Mouse (Mus musculus) myocyte (in vitro differentiated cells): ENCODE measurements at regions not wholly inside any gene's neighbourhood (a gene's known extent, or its start where the extent isn't known, plus 50 kb on each side); places are given as distances from the start of the nearest gene placed in this dataset.

Experiments used
- H3K27me3 ChIP-seq: one replicate; pipeline ENCODE4 v1.6.1; 2011; ENCODE audit not compliant: control insufficient read depth, insufficient read depth, insufficient read length
- H3K36me3 ChIP-seq: one replicate; pipeline ENCODE4 v1.6.1; 2011; ENCODE audit not compliant: control insufficient read depth, insufficient read depth
- H3K4me2 ChIP-seq: one replicate; pipeline ENCODE4 v1.6.1; 2011; ENCODE audit warnings: low read depth, control low read depth
- H3K4me3 ChIP-seq: one replicate; pipeline ENCODE4 v1.5.1; 2011; ENCODE audit warnings: mild to moderate bottlenecking, control low read depth, moderate library complexity
- H3K79me2 ChIP-seq: one replicate; pipeline ENCODE4 v1.6.1; 2011; ENCODE audit not compliant: control insufficient read depth, insufficient read depth
- H3ac ChIP-seq: one replicate; pipeline ENCODE4 v1.6.1; 2011; ENCODE audit not compliant: control insufficient read depth, insufficient read length
- CEBPB ChIP-seq: IDR thresholded peaks from 2 replicates; pipeline ENCODE4 v1.6.1; 2011; ENCODE audit warnings: mild to moderate bottlenecking, moderate library complexity; ENCODE audit not compliant: poor library complexity, insufficient read depth, severe bottlenecking
- E2F4 ChIP-seq: IDR thresholded peaks from one replicate; pipeline ENCODE4 v1.6.1; 2011; ENCODE audit warnings: mild to moderate bottlenecking, control low read depth, moderate library complexity; ENCODE audit not compliant: insufficient read depth
- MAX ChIP-seq: IDR thresholded peaks from one replicate; pipeline ENCODE4 v1.6.1; 2011; ENCODE audit warnings: low read depth, mild to moderate bottlenecking, control low read depth
- MYOD1 ChIP-seq, 3 experiments: IDR thresholded peaks; one replicate each; pipeline ENCODE4 v1.6.1; 2011; ENCODE audit warnings: control low read depth in 2 of 3, low read depth in 2 of 3, mild to moderate bottlenecking in 2 of 3, moderate library complexity in 1 of 3; ENCODE audit not compliant: insufficient read length in 2 of 3, control insufficient read depth in 1 of 3
- MYOG ChIP-seq, 3 experiments: IDR thresholded peaks; one replicate each; pipeline ENCODE4 v1.6.1; 2011; ENCODE audit warnings: control low read depth in 2 of 3, low read depth in 2 of 3, mild to moderate bottlenecking in 2 of 3; ENCODE audit not compliant: insufficient read length in 2 of 3, control insufficient read depth in 1 of 3, insufficient read depth in 1 of 3
- POLR2A ChIP-seq: IDR thresholded peaks from one replicate; pipeline ENCODE4 v1.6.1; 2011; ENCODE audit warnings: low read depth, mild to moderate bottlenecking, control low read depth, moderate library complexity; ENCODE audit not compliant: insufficient read length
- POLR2AphosphoS2 ChIP-seq: IDR thresholded peaks from one replicate; pipeline ENCODE4 v1.6.1; 2011; ENCODE audit warnings: low read depth, control low read depth; ENCODE audit not compliant: insufficient read length
- REST ChIP-seq: IDR thresholded peaks from one replicate; pipeline ENCODE4 v1.6.1; 2011; ENCODE audit warnings: mild to moderate bottlenecking, control low read depth, moderate library complexity; ENCODE audit not compliant: insufficient read depth, insufficient read length
- SRF ChIP-seq: IDR thresholded peaks from one replicate; pipeline ENCODE4 v1.6.1; 2011; ENCODE audit warnings: low read depth; ENCODE audit not compliant: control insufficient read depth, insufficient read length
- TCF12 ChIP-seq: IDR thresholded peaks from one replicate; pipeline ENCODE4 v1.6.1; 2011; ENCODE audit warnings: mild to moderate bottlenecking, control low read depth; ENCODE audit not compliant: poor library complexity, insufficient read depth, severe bottlenecking
- TCF3 ChIP-seq: IDR thresholded peaks from one replicate; pipeline ENCODE4 v1.6.1; 2011; ENCODE audit warnings: low read depth, control low read depth; ENCODE audit not compliant: insufficient read length
- USF1 ChIP-seq: IDR thresholded peaks from one replicate; pipeline ENCODE4 v1.6.1; 2011; ENCODE audit warnings: low read depth, mild to moderate bottlenecking, control low read depth, moderate library complexity

DNA sequence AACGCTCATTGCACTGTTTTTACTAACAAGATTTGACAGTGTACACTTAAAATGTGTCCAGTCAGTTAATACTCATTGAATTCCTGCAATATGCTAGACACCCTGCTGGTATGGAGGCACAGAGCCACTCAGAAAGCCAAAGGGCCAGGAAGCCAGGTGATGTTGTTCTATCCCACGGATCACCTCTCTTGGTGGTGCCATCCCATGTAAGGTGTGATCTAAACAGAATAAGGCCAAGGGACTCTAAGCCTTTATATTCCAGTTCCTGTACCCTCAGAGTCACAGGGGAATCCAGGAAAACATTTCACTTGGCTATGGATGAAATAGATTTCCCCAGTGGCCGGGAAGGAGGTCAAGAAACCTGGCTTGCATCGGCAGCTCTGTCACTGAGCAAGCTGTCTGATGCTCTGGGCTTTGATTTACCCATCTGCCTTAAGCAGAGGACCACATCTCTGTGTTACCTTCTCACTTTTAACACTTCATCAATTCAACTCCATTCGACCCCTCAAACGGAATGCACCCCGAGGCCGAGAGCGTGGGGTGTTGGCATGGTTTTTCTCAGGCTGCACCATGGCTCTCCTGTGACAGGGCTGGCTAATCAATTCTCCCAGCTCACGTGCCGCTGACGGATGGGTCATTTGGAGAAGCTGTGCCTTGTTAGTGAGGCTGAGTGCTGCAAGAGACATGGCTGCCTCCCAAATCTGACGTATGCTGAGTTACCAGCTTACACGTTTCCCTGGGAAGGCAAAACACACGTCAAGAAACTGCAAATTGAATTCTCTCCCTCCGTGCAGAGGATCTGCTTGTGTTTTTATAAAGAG is 205.9 kb downstream of the Cd83 start:
- Histone ChIP-seq H3K79me2 (no peaks in the 10 kb centered on the region), H3K27me3 (no peaks in the 10 kb centered on the region), H3K4me3 (no peak overlapping the region), H3ac (no peak overlapping the region), H3K4me2 (no peak overlapping the region), H3K36me3 (no peaks in the 10 kb centered on the region)
- TF ChIP-seq MAX (no peak), MYOG (IDR thresholded peaks at IDR 0.05; ENCODE audit: control insufficient read depth in 1 of 3, insufficient read depth in 1 of 3, insufficient read length in 2 of 3, low read depth in 2 of 3) (no peak), REST (no peak), USF1 (no peak), TCF3 (no peak), CEBPB (no peak), TCF12 (no peak), MYOD1 (IDR thresholded peaks at IDR 0.05; ENCODE audit: control insufficient read depth in 1 of 3, insufficient read length in 2 of 3, low read depth in 2 of 3) (no peak), SRF (no peak), E2F4 (no peak), POLR2AphosphoS2 (no peak), POLR2A (no peak)

DNA sequence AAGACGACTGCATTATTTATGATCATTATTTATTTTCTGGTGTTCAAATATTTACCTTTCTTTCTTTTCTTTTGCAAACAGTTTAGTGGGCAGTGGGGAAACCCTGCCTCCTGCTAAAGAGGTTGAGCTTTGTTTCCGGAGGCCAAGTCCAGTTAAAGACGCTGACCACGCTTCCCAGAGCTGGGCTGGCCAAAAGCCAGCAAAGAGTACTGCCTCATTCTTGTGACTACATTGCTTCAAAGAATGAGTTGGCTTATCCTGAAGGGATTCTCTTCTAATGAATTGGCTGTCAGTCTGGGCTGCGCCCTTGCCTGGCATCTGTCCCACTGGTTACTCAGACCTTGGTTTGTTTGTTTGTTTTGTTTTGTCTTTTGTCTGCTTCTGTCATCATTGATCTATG is 207.2 kb downstream of the Cd83 start:
- Histone ChIP-seq H3K4me2 (no peak overlapping the region), H3K27me3 (no peaks in the 10 kb centered on the region), H3K79me2 (no peaks in the 10 kb centered on the region), H3ac (no peak overlapping the region), H3K36me3 (no peaks in the 10 kb centered on the region), H3K4me3 (no peak overlapping the region)
- TF ChIP-seq MYOD1 (IDR thresholded peaks at IDR 0.05; ENCODE audit: control insufficient read depth in 1 of 3, insufficient read length in 2 of 3, low read depth in 2 of 3) (no peak), POLR2A (no peak), REST (no peak), MYOG (IDR thresholded peaks at IDR 0.05; ENCODE audit: control insufficient read depth in 1 of 3, insufficient read depth in 1 of 3, insufficient read length in 2 of 3, low read depth in 2 of 3) (no peak), POLR2AphosphoS2 (no peak), CEBPB (no peak), USF1 (no peak), E2F4 (no peak), MAX (no peak), SRF (no peak), TCF12 (no peak), TCF3 (no peak)

DNA sequence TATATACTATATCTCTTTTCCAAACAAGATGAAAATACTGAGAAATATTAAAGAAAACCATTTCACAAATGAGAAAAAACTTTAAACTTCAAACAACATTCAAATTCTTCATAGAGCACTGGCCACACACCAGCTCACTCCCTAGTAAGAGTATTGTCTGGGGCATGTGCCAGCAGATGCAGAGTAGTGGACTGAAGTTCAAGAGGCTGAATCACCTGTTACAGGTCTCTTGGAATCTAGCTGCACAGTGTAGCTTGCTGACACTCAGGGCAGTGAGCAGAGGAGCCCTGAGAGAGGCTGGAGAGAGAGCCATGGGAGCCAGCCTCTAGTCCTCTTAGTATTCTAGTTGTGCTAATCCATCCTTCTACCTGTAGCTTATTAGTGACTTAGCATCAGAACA is 208.4 kb downstream of the Cd83 start:
- Histone ChIP-seq H3ac (no peak overlapping the region), H3K79me2 (no peaks in the 10 kb centered on the region), H3K27me3 (no peaks in the 10 kb centered on the region), H3K4me2 (no peak overlapping the region), H3K4me3 (no peak overlapping the region), H3K36me3 (no peaks in the 10 kb centered on the region)
- TF ChIP-seq TCF12 (no peak), POLR2AphosphoS2 (no peak), MYOD1 (IDR thresholded peaks at IDR 0.05; ENCODE audit: control insufficient read depth in 1 of 3, insufficient read length in 2 of 3, low read depth in 2 of 3) (no peak), USF1 (no peak), MAX (no peak), MYOG (IDR thresholded peaks at IDR 0.05; ENCODE audit: control insufficient read depth in 1 of 3, insufficient read depth in 1 of 3, insufficient read length in 2 of 3, low read depth in 2 of 3) (no peak), REST (no peak)

DNA sequence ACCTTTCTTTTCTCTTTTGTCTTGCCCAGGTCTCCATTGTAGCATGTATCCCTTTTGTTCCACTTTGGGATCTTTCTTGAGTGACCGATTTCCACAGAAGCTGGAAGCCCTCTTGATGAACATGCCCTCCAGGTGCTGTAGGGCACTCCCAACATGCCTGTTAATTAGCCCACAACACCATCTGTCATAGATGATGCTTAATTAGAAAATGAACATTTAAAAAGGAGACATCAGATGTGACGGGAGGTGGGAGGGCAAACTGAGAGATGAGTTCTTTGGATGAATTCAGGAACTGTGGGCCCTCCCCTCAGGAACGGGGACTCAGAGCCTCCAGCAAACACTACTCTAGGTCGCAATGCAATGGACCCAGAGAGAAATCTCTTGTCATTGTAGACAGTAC is 209.8 kb downstream of the Cd83 start:
- Histone ChIP-seq H3K79me2 (no peaks in the 10 kb centered on the region), H3K4me2 (no peak overlapping the region), H3K4me3 (no peak overlapping the region), H3K36me3 (no peaks in the 10 kb centered on the region), H3ac (no peak overlapping the region), H3K27me3 (no peaks in the 10 kb centered on the region)
- no peak for TF ChIP-seq CEBPB
- no peak for TF ChIP-seq TCF3
- TF ChIP-seq REST: no peak
- no peak for TF ChIP-seq E2F4
- TF ChIP-seq SRF: no peak
- no peak for TF ChIP-seq TCF12

DNA sequence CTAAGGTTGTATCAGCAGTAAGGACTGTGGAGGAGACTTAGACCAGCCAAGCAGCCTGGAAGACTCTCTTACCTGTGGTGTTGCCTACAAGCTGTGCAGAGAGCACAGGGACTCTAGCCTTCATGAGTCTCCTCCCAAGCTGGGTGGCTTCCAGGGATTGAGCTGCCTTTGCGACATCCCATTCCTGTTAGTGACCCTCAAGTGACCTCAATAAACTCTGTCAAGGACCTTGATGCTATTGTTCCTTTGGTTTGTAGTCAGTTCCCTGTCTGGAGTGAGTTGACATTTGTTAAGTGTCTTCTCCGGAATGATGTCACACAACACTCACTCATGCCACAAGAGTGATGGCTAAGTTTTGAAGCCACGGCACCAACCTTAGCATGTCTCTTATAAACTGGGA is 211.0 kb downstream of the Cd83 start:
- no peak overlapping the region for H3K4me3 ChIP-seq
- TF ChIP-seq USF1: no peak
- no peak for TF ChIP-seq TCF12
- no peak for TF ChIP-seq SRF
- no peak for TF ChIP-seq CEBPB
- TF ChIP-seq E2F4: no peak
- no peak for TF ChIP-seq POLR2A
- TF ChIP-seq MAX: no peak
- TF ChIP-seq MYOD1 (IDR thresholded peaks at IDR 0.05; ENCODE audit: control insufficient read depth in 1 of 3, insufficient read length in 2 of 3, low read depth in 2 of 3): no peak
- no peak for TF ChIP-seq TCF3
- TF ChIP-seq MYOG (IDR thresholded peaks at IDR 0.05; ENCODE audit: control insufficient read depth in 1 of 3, insufficient read depth in 1 of 3, insufficient read length in 2 of 3, low read depth in 2 of 3): no peak
- TF ChIP-seq POLR2AphosphoS2: no peak
- TF ChIP-seq REST: no peak
- H3K36me3 ChIP-seq: no peaks in the 10 kb centered on the region
- H3K4me2 ChIP-seq: no peak overlapping the region
- H3K27me3 ChIP-seq: no peaks in the 10 kb centered on the region
- no peak overlapping the region for H3ac ChIP-seq
- no peaks in the 10 kb centered on the region for H3K79me2 ChIP-seq
